Mouse (Mus musculus) MEL (cell line): ENCODE results near the gene Hdac4. TPM values are rescaled to one million over a fixed set of nuclear protein-coding genes. Genes with fewer than 3 reads are reported as not detected.

Source experiments
- DNase-seq: peaks from one replicate; pipeline ENCODE4 v3.0.0; 2011; ENCODE audit warnings: low read depth, low spot score
- H3K27ac ChIP-seq: 2 replicates; pipeline ENCODE4 v1.5.1; 2012; ENCODE audit warnings: low read depth, mild to moderate bottlenecking, control low read depth, low read length, moderate library complexity; ENCODE audit not compliant: control insufficient read depth
- H3K27me3 ChIP-seq, 2 experiments: fragments of 150-350 bp in 1 of 2; sonication (generic) in 1 of 2; 2 replicates each; pipeline ENCODE4 v1.6.1; 2012; ENCODE audit warnings: low read length in 2 of 2, mild to moderate bottlenecking in 2 of 2, improper control_type of control experiment in 1 of 2, moderate library complexity in 1 of 2; ENCODE audit not compliant: insufficient read depth in 2 of 2, control insufficient read depth in 1 of 2
- H3K36me3 ChIP-seq, 2 experiments: 2 replicates each; pipeline ENCODE4 v1.6.1; 2012 to 2014; ENCODE audit warnings: low read length in 2 of 2, improper control_type of control experiment in 1 of 2, inconsistent platforms in 1 of 2, mild to moderate bottlenecking in 1 of 2; ENCODE audit not compliant: insufficient read depth in 2 of 2, control insufficient read depth in 1 of 2
- H3K4me1 ChIP-seq, 2 experiments: fragments of 150-350 bp in 1 of 2; sonication (generic) in 1 of 2; 2 replicates each; pipeline ENCODE4 v1.6.1; 2012; ENCODE audit warnings: low read length in 2 of 2, improper control_type of control experiment in 1 of 2, mild to moderate bottlenecking in 1 of 2; ENCODE audit not compliant: insufficient read depth in 2 of 2, control insufficient read depth in 1 of 2
- H3K4me3 ChIP-seq, 2 experiments: fragments of 150-350 bp in 1 of 2; sonication (generic) in 1 of 2; 2 replicates each; pipeline ENCODE4 v1.5.1; 2012; ENCODE audit warnings: low read depth in 2 of 2, low read length in 2 of 2, mild to moderate bottlenecking in 2 of 2, moderate library complexity in 2 of 2, control low read depth in 1 of 2, improper control_type of control experiment in 1 of 2; ENCODE audit not compliant: control insufficient read depth in 1 of 2, insufficient read depth in 1 of 2
- H3K79me2 ChIP-seq: 2 replicates; pipeline ENCODE4 v1.6.1; 2012; ENCODE audit warnings: mild to moderate bottlenecking, low read length, moderate library complexity; ENCODE audit not compliant: control insufficient read depth, poor library complexity, insufficient read depth
- H3K9ac ChIP-seq: 2 replicates; pipeline ENCODE4 v1.6.1; 2012; ENCODE audit warnings: low read depth, mild to moderate bottlenecking, control low read depth, low read length, moderate library complexity; ENCODE audit not compliant: control insufficient read depth, poor library complexity, severe bottlenecking
- H3K9me3 ChIP-seq: fragments of 150-350 bp; sonication (generic); replicated peaks from 2 replicates; pipeline ENCODE4 v1.6.1; 2012; ENCODE audit warnings: mild to moderate bottlenecking, low read length, improper control_type of control experiment, moderate library complexity; ENCODE audit not compliant: insufficient read depth
- CHD2 ChIP-seq: IDR thresholded peaks from 2 replicates; pipeline ENCODE4 v1.6.1; 2011; ENCODE audit warnings: low read length, improper control_type of control experiment
- CTCF ChIP-seq, 3 experiments: IDR thresholded peaks in 2 of 3; conservative IDR thresholded peaks in 1 of 3; 2 replicates each; pipeline ENCODE4 v1.5.1; 2011 to 2012; ENCODE audit warnings: low read length in 3 of 3, low read depth in 2 of 3, mild to moderate bottlenecking in 2 of 3, improper control_type of control experiment in 1 of 3, inconsistent platforms in 1 of 3, mixed read lengths in 1 of 3, moderate library complexity in 1 of 3; ENCODE audit not compliant: control insufficient read depth in 1 of 3, insufficient read depth in 1 of 3, poor library complexity in 1 of 3, severe bottlenecking in 1 of 3
- E2F4 ChIP-seq: IDR thresholded peaks from 2 replicates; pipeline ENCODE4 v1.6.1; 2011; ENCODE audit warnings: low read depth, low read length, improper control_type of control experiment, borderline replicate concordance
- ELF1 ChIP-seq: IDR thresholded peaks from 2 replicates; pipeline ENCODE4 v1.6.1; 2014; ENCODE audit warnings: low read depth, mild to moderate bottlenecking, inconsistent platforms, low read length, improper control_type of control experiment, moderate library complexity
- EP300 ChIP-seq, 2 experiments: IDR thresholded peaks; 2 replicates each; pipeline ENCODE4 v1.6.1; 2011; ENCODE audit warnings: improper control_type of control experiment in 2 of 2, low read length in 2 of 2, low read depth in 1 of 2, mild to moderate bottlenecking in 1 of 2
- ETS1 ChIP-seq: IDR thresholded peaks from 2 replicates; pipeline ENCODE4 v1.6.1; 2012; ENCODE audit warnings: low read depth, mild to moderate bottlenecking, inconsistent platforms, low read length, improper control_type of control experiment, moderate library complexity
- GABPA ChIP-seq: IDR thresholded peaks from 2 replicates; pipeline ENCODE4 v1.6.1; 2012; ENCODE audit warnings: low read depth, mild to moderate bottlenecking, inconsistent platforms, low read length, improper control_type of control experiment, moderate library complexity
- GATA1 ChIP-seq: IDR thresholded peaks from 2 replicates; pipeline ENCODE4 v1.6.1; 2011; ENCODE audit warnings: low read depth, low read length, improper control_type of control experiment
- JUND ChIP-seq: IDR thresholded peaks from 2 replicates; pipeline ENCODE4 v1.6.1; 2011; ENCODE audit warnings: low read depth, mild to moderate bottlenecking, improper control_type of control experiment, low read length
- MAFK ChIP-seq: IDR thresholded peaks from 2 replicates; pipeline ENCODE4 v1.6.1; 2011; ENCODE audit warnings: low read depth, mild to moderate bottlenecking, low read length, improper control_type of control experiment, borderline replicate concordance
- MAX ChIP-seq: IDR thresholded peaks from 2 replicates; pipeline ENCODE4 v1.6.1; 2011; ENCODE audit warnings: low read length, improper control_type of control experiment
- MAZ ChIP-seq: IDR thresholded peaks from 2 replicates; pipeline ENCODE4 v1.6.1; 2012; ENCODE audit warnings: low read depth, mild to moderate bottlenecking, inconsistent platforms, low read length, improper control_type of control experiment
- MYC ChIP-seq: IDR thresholded peaks from 2 replicates; pipeline ENCODE4 v1.6.1; 2011; ENCODE audit warnings: low read depth, mild to moderate bottlenecking, low read length, improper control_type of control experiment, moderate library complexity
- NELFE ChIP-seq: IDR thresholded peaks from 2 replicates; pipeline ENCODE4 v1.6.1; 2011; ENCODE audit warnings: low read depth, low read length, improper control_type of control experiment
- NRF1 ChIP-seq: IDR thresholded peaks from 2 replicates; pipeline ENCODE4 v1.6.1; 2014; ENCODE audit warnings: low read depth, mild to moderate bottlenecking, inconsistent platforms, low read length, improper control_type of control experiment, moderate library complexity; ENCODE audit not compliant: poor library complexity, insufficient read depth, severe bottlenecking
- POLR2A ChIP-seq, 2 experiments: IDR thresholded peaks; 2 replicates each; pipeline ENCODE4 v1.6.1; 2011 to 2012; ENCODE audit warnings: low read length in 2 of 2, mild to moderate bottlenecking in 2 of 2, control low read depth in 1 of 2, improper control_type of control experiment in 1 of 2, low read depth in 1 of 2, moderate library complexity in 1 of 2; ENCODE audit not compliant: control insufficient read depth in 1 of 2, insufficient read depth in 1 of 2, poor library complexity in 1 of 2
- RAD21 ChIP-seq: IDR thresholded peaks from 2 replicates; pipeline ENCODE4 v1.6.1; 2011; ENCODE audit warnings: mild to moderate bottlenecking, low read depth, low read length, improper control_type of control experiment
- RCOR1 ChIP-seq: IDR thresholded peaks from 2 replicates; pipeline ENCODE4 v1.6.1; 2012; ENCODE audit warnings: low read depth, mild to moderate bottlenecking, inconsistent platforms, low read length, improper control_type of control experiment
- SMC3 ChIP-seq: IDR thresholded peaks from 2 replicates; pipeline ENCODE4 v1.6.1; 2011; ENCODE audit warnings: low read depth, low read length, improper control_type of control experiment
- UBTF ChIP-seq: IDR thresholded peaks from 2 replicates; pipeline ENCODE4 v1.6.1; 2012; ENCODE audit warnings: low read depth, mild to moderate bottlenecking, inconsistent platforms, low read length, improper control_type of control experiment, moderate library complexity, borderline replicate concordance; ENCODE audit not compliant: insufficient read depth
- ZC3H11A ChIP-seq: IDR thresholded peaks from 2 replicates; pipeline ENCODE4 v1.6.1; 2012; ENCODE audit warnings: low read depth, mild to moderate bottlenecking, inconsistent platforms, low read length, improper control_type of control experiment
- ZKSCAN1 ChIP-seq: IDR thresholded peaks from 2 replicates; pipeline ENCODE4 v1.6.1; 2012; ENCODE audit warnings: low read depth, mild to moderate bottlenecking, inconsistent platforms, low read length, improper control_type of control experiment, moderate library complexity
- ZNF384 ChIP-seq: IDR thresholded peaks from 2 replicates; pipeline ENCODE4 v1.6.1; 2012; ENCODE audit warnings: low read depth, mild to moderate bottlenecking, inconsistent platforms, low read length, improper control_type of control experiment
- polyA plus RNA-seq, 2 experiments: library from polyadenylated mRNA; stranded (reverse) in 1 of 2; unstranded in 1 of 2; fragments of >175 nt in 1 of 2; fragments of >200 nt in 1 of 2; gene quantifications; 2 replicates each; pipeline versions ENCODE4 v1.2.1 to v1.2.4; 2012; ENCODE audit warnings: low replicate concordance in 2 of 2, low read depth in 1 of 2; ENCODE audit not compliant: insufficient read length in 2 of 2, insufficient read depth in 1 of 2, missing spikeins in 1 of 2
- total RNA-seq: library from RNA; depleted of rRNA; stranded (reverse); fragments of 300-350 nt; gene quantifications from 2 replicates; pipeline ENCODE4 v1.2.3, GENCODE M21; 2012

The Hdac4 gene
- total and polyA plus RNA-seq, 3 experiments = 11.0 to 19.5 (median 12.3) TPM

DNA sequence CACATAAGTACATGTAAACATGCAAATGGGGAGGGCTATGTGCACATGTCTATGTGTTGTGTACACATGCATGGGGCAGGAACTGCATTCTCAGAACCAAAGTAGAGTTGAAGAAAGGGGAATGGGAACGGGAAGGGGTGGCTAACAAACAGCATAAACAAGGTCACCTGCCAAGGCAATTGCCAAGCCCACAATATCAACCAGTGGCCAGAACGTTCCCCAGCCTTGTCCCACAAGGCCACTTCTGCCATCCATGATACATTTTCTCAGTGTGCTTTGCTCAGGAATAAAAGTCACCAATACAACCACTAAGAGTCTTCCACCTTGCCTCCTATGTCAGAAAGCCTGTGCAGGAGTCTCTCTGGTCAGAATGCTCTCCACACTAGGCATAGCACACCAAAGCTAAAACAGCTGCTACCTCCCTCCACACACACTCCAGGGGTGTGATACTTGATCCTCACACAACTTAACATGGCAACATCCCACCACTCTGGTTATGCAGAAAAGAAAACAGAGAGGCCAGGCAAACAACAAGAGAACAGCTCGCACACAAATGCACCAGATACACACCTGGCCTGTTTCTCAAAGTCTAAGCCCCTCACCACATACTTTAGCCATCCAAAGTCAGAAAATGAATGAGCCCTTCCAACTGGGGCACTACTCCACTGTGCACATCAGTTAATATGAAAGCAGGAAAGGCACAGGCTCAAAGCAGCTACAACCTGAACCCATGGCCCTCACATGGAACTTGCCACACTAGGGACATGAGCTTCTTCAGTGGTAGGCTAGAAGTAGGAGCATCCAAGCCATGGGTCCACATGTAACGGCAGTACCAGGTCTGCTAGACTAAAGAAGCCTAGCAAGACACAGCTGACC is 26.4 kb downstream of the Hdac4 start:
- Histone ChIP-seq H3K9ac (no peak overlapping the region), H3K4me3 (no peak overlapping the region), H3K27ac (no peak overlapping the region), H3K4me1 (no peaks in the 10 kb centered on the region), H3K79me2 (peaks cover 14% of the 10 kb centered on the region), H3K36me3 (no peaks in the 10 kb centered on the region; a peak in 1 of 4 replicates), H3K9me3 (no peaks in the 10 kb centered on the region), H3K27me3 (no peaks in the 10 kb centered on the region)
- DNase-seq = no peak
- TF ChIP-seq MAX = no peak
- TF ChIP-seq E2F4 = no peak
- no peak for TF ChIP-seq ETS1
- no peak for TF ChIP-seq SMC3
- TF ChIP-seq NRF1 = no peak
- TF ChIP-seq GATA1 = no peak
- TF ChIP-seq EP300 (IDR thresholded peaks at IDR 0.05; ENCODE audit: low read depth in 1 of 2, low read length in 2 of 2) = no peak
- no peak for TF ChIP-seq NELFE
- no peak for TF ChIP-seq MAFK
- no peak for TF ChIP-seq ZNF384
- no peak for TF ChIP-seq CHD2
- TF ChIP-seq ZC3H11A = no peak
- no peak for TF ChIP-seq GABPA
- no peak for TF ChIP-seq ZKSCAN1

DNA sequence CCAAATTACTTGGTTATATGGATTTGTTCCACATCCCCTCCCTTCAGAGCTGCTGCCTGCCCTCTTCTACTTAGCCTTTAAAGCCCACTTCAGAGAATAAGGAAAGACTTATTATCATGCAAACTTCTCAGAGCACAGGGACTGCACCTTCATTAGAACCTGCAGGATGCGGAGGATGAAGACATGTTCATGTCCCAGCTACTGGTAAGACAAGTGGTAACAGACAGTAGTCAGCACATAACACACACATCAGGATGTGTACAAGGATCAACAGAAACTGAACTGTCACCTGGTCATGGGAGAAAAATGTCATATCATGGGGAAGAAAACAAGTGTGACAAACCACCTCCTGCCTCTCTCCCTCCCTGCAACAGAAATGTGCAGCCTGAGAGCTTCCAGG is 31.6 kb downstream of the Hdac4 start:
- H3K27me3 ChIP-seq = no peaks in the 10 kb centered on the region
- peaks cover 2 to 3% of the 10 kb centered on the region in 2 experiments; a peak in 2 of 4 replicates for H3K36me3 ChIP-seq
- no peak overlapping the region for H3K4me3 ChIP-seq
- H3K79me2 ChIP-seq = peaks cover 6% of the 10 kb centered on the region; the same call in 1 of the 2 replicates
- TF ChIP-seq CHD2 (no peak), RCOR1 (no peak), UBTF (no peak), MAFK (no peak), CTCF (IDR thresholded peaks at IDR 0.05 in 2 of 3, conservative IDR thresholded peaks at IDR 0.05 in 1 of 3; ENCODE audit: control insufficient read depth in 1 of 3, insufficient read depth in 1 of 3, low read depth in 2 of 3, low read length in 3 of 3, poor library complexity in 1 of 3, severe bottlenecking in 1 of 3) (no peak), ETS1 (no peak), NELFE (no peak), JUND (no peak), GATA1 (no peak), MYC (no peak), MAZ (no peak), RAD21 (no peak), GABPA (no peak), POLR2A (IDR thresholded peaks at IDR 0.05; ENCODE audit: control insufficient read depth in 1 of 2, insufficient read depth in 1 of 2, low read depth in 1 of 2, low read length in 2 of 2, poor library complexity in 1 of 2) (no peak), ELF1 (no peak)
- no peaks in the 10 kb centered on the region for H3K9me3 ChIP-seq
- peaks cover 4% of the 10 kb centered on the region in 2 experiments for H3K4me1 ChIP-seq
- H3K27ac ChIP-seq = no peak overlapping the region
- no peak overlapping the region for H3K9ac ChIP-seq
- DNase-seq = no peak
